Mouse (Mus musculus): ENCODE data around the gene Gm21767. TPM values are rescaled to one million over a fixed set of nuclear protein-coding genes. Genes with fewer than 3 reads are reported as not detected.
"Not testable (repeated sequence)": the region's sequence is repeated elsewhere in the genome, so short reads cannot be mapped to it uniquely, and the experiment has no call there.

The Gm21767 gene
- not detected in 2 replicates for polyA plus RNA-seq (2015; fragmentation: Nextera tagmentation; extraction: Ambion mirVana)

DNA sequence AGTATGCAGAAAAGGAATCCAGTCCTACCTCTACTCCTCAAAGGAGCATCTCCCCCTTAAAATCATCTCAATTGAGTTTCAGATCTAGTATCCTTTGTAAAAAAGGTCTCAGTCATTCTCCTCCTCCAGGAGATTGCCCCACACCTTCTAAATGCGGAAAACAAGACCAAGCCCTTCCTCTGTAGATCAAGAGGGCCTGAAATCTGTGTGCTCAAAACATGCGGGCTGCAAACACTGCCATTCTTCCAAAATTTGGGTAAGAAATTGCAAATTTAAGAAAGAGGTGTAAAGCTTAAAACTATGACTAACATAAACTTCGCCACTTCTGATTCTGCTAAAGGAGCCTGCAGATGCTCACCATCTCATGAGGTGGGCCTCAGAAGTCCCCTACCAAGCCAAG, at the start of gene Gm21767:
Gene Gm21767, plus strand, starts transcription at position 301 of the 400 bp plus-strand sequence.
- H3K27me3 ChIP-seq (replicated peaks; ENCODE audit: insufficient read depth, low read length); H3K36me3 ChIP-seq (ENCODE audit: insufficient read depth, low read length); DNase-seq (ENCODE audit: low spot score); H3K27ac ChIP-seq (ENCODE audit: low read length); H3K4me2 ChIP-seq (replicated peaks; ENCODE audit: low read depth, low read length); H3K9me3 ChIP-seq (ENCODE audit: low read length); H3K4me3 ChIP-seq (ENCODE audit: low read depth, low read length); H3K4me1 ChIP-seq (ENCODE audit: insufficient read depth, low read depth, low read length); ATAC-seq; H3K9ac ChIP-seq (replicated peaks; ENCODE audit: low read depth): not testable (repeated sequence)
- WGBS, result no CpG with 5 or more reads among the region's 3 CpGs
